Mouse (Mus musculus) thymus, adult 2 months (tissue): Measurements from ENCODE around the gene Bmper. TPM values are rescaled to one million over a fixed set of nuclear protein-coding genes. Genes with fewer than 3 reads are reported as not detected.

Source experiments
- DNase-seq: peaks from one replicate; pipeline ENCODE4 v3.0.0; 2021
- H3K27ac ChIP-seq: fragments of 200-500 bp; 2 replicates; pipeline ENCODE4 v1.5.1; 2012; ENCODE audit warnings: low read length, control low read depth; ENCODE audit not compliant: control insufficient read depth, insufficient read depth
- H3K27me3 ChIP-seq: fragments of 200-500 bp; 2 replicates; pipeline ENCODE4 v1.6.1; 2012; ENCODE audit warnings: mild to moderate bottlenecking, low read length, moderate library complexity, mixed read lengths; ENCODE audit not compliant: control insufficient read depth, insufficient read depth
- H3K36me3 ChIP-seq: fragments of 200-500 bp; 2 replicates; pipeline ENCODE4 v1.6.1; 2012; ENCODE audit warnings: mild to moderate bottlenecking, low read length, moderate library complexity; ENCODE audit not compliant: control insufficient read depth, insufficient read depth
- H3K4me1 ChIP-seq: fragments of 200-500 bp; replicated peaks from 2 replicates; pipeline ENCODE4 v1.6.1; 2012; ENCODE audit warnings: low read length; ENCODE audit not compliant: control insufficient read depth, insufficient read depth
- H3K4me3 ChIP-seq: fragments of 200-500 bp; 2 replicates; pipeline ENCODE4 v1.5.1; 2012; ENCODE audit warnings: mild to moderate bottlenecking, low read length, control low read depth, moderate library complexity; ENCODE audit not compliant: control insufficient read depth, insufficient read depth
- CTCF ChIP-seq: fragments of 200-500 bp; IDR thresholded peaks from 2 replicates; pipeline ENCODE4 v1.5.1; 2012; ENCODE audit warnings: mild to moderate bottlenecking, control low read depth, low read length, moderate library complexity, borderline replicate concordance; ENCODE audit not compliant: control insufficient read depth, poor library complexity, insufficient read depth; ENCODE audit errors: extremely low read depth
- POLR2A ChIP-seq: fragments of 200-500 bp; IDR thresholded peaks from 2 replicates; pipeline ENCODE4 v1.6.1; 2012; ENCODE audit warnings: mild to moderate bottlenecking, low read length, control low read depth, moderate library complexity; ENCODE audit not compliant: control insufficient read depth, poor library complexity, insufficient read depth; ENCODE audit errors: extremely low read depth
- WGBS: fragments of 180-500 bp; shearing (Covaris S2); methylation state at CpG from one replicate; pipeline ENCODE4 v1.1.7; 2018; 5-methylcytosine and 5-hydroxymethylcytosine counted together
- polyA plus RNA-seq: library from polyadenylated mRNA; depleted of rRNA; stranded (reverse); fragments of >200 nt; gene quantifications from 2 replicates; pipeline ENCODE4 v1.2.3, GENCODE M21; 2012

Bmper gene
- polyA plus RNA-seq, 1 experiment: 0.40 TPM

DNA sequence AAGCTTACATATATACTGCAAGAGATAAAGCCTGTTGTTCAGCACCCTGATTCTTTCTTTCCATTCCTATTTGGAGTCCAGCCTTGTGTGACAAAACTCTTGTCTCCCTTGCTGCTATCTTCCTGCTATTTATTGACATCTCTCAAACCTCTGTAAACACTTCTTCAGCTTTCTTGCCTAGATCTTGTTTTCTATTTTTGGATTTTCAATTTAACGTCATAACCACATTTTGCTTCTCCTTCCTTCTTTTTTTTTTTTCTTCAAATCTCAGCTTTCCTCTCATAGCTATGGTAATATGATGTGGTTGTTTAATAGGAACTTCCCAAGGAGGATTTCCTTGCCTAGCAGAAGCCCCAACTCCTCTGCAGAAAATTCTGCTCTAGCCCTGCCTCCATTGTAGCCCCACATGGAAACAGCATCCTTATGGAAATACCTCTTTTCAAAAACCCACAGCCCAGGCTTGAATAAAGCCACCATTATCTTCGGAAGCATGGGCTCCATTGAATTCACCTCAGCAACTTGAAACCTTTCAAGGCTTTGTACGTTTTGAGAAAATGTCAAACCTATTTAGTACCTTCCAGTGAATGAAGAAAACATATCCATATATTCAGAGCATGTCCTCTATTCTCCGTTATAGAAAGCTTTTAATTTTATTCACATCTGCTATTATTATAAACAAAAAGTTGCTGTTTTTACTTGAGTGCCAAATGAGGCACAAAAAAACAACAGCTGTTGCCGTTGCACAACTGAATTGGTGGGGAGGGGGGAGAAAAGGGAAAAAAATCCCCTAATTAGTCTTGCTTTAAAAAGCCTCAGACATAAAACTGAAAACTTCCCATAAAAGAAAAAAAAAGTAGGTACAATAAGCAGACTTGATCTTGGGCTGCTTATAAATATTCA is 155.2 kb downstream of the Bmper start:
- Histone ChIP-seq H3K4me3 (no peak overlapping the region), H3K27ac (no peak overlapping the region), H3K4me1 (no peaks in the 10 kb centered on the region), H3K27me3 (no peaks in the 10 kb centered on the region), H3K36me3 (no peaks in the 10 kb centered on the region)
- no peak for DNase-seq
- no peak for TF ChIP-seq CTCF
- TF ChIP-seq POLR2A: no peak
- WGBS: 58% methylated on average over 5 of the region's 5 CpGs

DNA sequence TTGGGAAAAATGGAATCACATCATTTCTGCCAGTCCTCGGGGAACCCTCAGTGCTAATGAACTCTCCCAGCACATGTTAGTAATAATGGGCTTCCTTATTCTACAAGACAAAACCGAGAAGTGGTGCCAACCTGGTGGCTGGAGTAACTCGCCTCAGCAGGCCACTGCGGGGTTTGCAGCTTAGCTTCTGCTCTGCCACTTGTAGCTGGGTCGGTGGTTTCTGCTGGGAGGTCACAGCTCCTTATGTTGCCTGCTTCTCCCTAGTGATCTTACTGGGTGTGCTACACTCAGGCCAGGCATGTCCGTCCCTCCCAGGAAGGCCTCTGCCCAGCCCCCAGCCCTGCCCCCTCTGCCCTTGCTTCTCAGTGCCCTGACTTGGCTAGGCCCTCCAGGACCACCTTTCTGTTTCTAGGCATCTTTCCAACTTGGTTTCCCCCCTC is 155.9 kb downstream of the Bmper start:
- Histone ChIP-seq H3K4me3 (no peak overlapping the region), H3K36me3 (no peaks in the 10 kb centered on the region), H3K4me1 (no peaks in the 10 kb centered on the region), H3K27ac (no peak overlapping the region), H3K27me3 (no peaks in the 10 kb centered on the region)
- 21% methylated on average over 6 of the region's 6 CpGs for WGBS
- TF ChIP-seq CTCF (no peak), POLR2A (no peak)
- no peak for DNase-seq

- Histone ChIP-seq H3K27me3 (no peaks in the 10 kb centered on the region), H3K36me3 (no peaks in the 10 kb centered on the region), H3K4me1 (no peaks in the 10 kb centered on the region), H3K27ac (no peak overlapping the region), H3K4me3 (no peak overlapping the region)
- TF ChIP-seq CTCF (no peak), POLR2A (no peak)
- no peak for DNase-seq
- WGBS: 58% methylated on average over 5 of the region's 5 CpGs
Observed at GRCm38 (mm10) chr9:23380171-23380835, 157.4 kb downstream of the Bmper start.

DNA sequence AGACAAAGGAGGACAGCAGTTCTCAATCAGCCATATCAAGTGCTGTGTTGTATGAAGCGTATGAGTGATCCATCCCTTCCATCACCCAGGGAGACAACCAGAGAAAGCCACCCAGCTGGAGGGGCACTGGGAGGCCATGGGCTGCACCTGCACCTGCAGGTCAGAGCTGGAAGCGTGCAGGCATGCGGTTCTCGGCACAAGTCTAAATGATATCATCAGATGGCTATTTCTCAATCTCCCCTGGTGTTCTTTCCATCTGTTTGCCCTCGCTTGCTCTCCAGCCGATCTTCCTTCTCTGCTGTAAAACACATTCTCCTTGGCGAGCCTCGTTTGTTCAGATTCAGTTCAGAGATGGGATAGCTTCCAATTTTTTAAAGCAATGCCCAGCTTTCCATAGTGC is 160.4 kb downstream of the Bmper start:
- 93% methylated on average over 8 of the region's 8 CpGs for WGBS

GRCm38 (mm10) chr9:23383837-23384236 is 161.0 kb downstream of the Bmper start:
- TF ChIP-seq POLR2A (no peak), CTCF (no peak)
- no peaks in the 10 kb centered on the region for H3K27me3 ChIP-seq
- no peaks in the 10 kb centered on the region for H3K4me1 ChIP-seq
- no peak overlapping the region for H3K27ac ChIP-seq
- no peak for DNase-seq
- no peaks in the 10 kb centered on the region for H3K36me3 ChIP-seq
- 97% methylated on average over 1 of the region's 1 CpGs for WGBS
- H3K4me3 ChIP-seq: no peak overlapping the region

More for the DNA sequence above, 160.4 kb downstream of the Bmper start:
- Histone ChIP-seq H3K27ac (no peak overlapping the region), H3K27me3 (no peaks in the 10 kb centered on the region), H3K4me1 (no peaks in the 10 kb centered on the region), H3K36me3 (no peaks in the 10 kb centered on the region), H3K4me3 (no peak overlapping the region)
- no peak for TF ChIP-seq CTCF
- TF ChIP-seq POLR2A: no peak
- DNase-seq: no peak

DNA sequence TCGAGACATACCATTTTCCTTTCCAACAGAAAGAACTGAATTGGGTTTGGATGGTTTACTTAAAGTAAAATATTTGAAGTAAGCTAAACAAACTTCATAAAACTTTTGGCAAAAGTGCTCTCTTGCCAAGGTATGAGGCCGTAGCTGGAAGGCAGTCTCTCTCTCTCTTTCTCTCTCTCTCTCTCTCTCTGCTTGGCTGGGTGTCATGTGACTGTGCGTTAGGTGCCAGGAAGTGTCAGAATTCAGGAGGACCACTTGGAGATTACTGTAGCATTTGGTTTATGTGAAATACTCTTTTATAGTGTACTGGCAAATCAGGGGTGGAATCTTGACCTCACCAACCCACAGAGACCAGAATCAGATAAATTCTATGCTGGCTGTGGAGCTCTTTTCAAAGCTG is 162.0 kb downstream of the Bmper start:
- Histone ChIP-seq H3K4me1 (no peaks in the 10 kb centered on the region), H3K36me3 (no peaks in the 10 kb centered on the region), H3K4me3 (no peak overlapping the region), H3K27me3 (no peaks in the 10 kb centered on the region), H3K27ac (no peak overlapping the region)
- DNase-seq: no peak
- TF ChIP-seq CTCF: no peak
- TF ChIP-seq POLR2A: no peak
- WGBS: 91% methylated on average over 3 of the region's 3 CpGs
